In the genomic region with DNA sequence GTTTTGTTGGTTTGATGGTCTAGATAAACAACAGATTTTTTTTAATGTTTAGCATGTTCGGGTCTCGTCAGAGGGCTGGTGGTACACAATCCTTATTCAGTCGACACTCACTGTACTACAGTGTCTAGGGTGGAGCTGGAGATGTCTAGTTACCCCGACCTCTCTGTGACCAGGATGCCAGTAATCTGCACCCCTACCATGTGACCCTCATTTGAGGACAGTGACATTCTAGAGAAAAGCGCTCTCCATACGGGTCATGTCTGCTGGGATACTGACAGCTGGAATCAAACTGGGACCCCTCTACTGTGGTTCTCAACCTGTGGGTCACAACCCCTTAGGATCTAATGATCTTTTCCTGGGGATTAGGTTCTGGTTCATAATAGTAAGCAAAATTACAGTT, we compare ENCODE assay signal across 9 mouse cellular contexts. TPM values are rescaled to one million over a fixed set of nuclear protein-coding genes. Genes with fewer than 3 reads are reported as not detected.
DNase-seq lines count a peak whose midpoint lies in the region; ATAC-seq and TF ChIP-seq lines count a peak whose summit lies in the region.
"Had no signal": no experiment of that assay in that cellular context is flagged by ENCODE, and none has a peak within 500 bp of the region (broad histone marks: within the 10 kb centered on the region; RNA-seq: fewer than 3 reads in every experiment).

No protein-coding gene starts in this region.

- WGBS in kidney, embryonic 14.5 days: 74% methylated on average over 6 of the region's 6 CpGs
- 59% methylated on average over 6 of the region's 6 CpGs for WGBS in liver, embryonic 12.5 days (ENCODE audit: insufficient replicate concordance)
- 81% methylated on average over 6 of the region's 6 CpGs for WGBS in midbrain, embryonic 16.5 days

- H3K27me3 ChIP-seq in kidney, embryonic 14.5 days (ENCODE audit: control insufficient read depth, insufficient read depth, low read length): peaks cover 26% of the 10 kb centered on the region
- peaks cover 3% of the 10 kb centered on the region for H3K27me3 ChIP-seq in CH12.LX (replicated peaks)
- H3K27me3 ChIP-seq in liver, embryonic 12.5 days (replicated peaks): peaks cover 54% of the 10 kb centered on the region
- H3K27me3 ChIP-seq in midbrain, embryonic 16.5 days (ENCODE audit: control insufficient read depth, insufficient read depth, low read depth, low read length): peaks cover 13% of the 10 kb centered on the region

- H3K4me1 ChIP-seq in kidney, embryonic 14.5 days (ENCODE audit: control insufficient read depth, insufficient read depth, low read length): no peaks in the 10 kb centered on the region
- peaks cover 5 to 39% of the 10 kb centered on the region in 2 experiments for H3K4me1 ChIP-seq in CH12.LX (ENCODE audit: control insufficient read depth in 1 of 2, insufficient read depth in 2 of 2)
- peaks cover 30% of the 10 kb centered on the region for H3K4me1 ChIP-seq in liver, embryonic 12.5 days
- peaks cover 5% of the 10 kb centered on the region for H3K4me1 ChIP-seq in midbrain, embryonic 16.5 days (ENCODE audit: control insufficient read depth, insufficient read depth, low read length)

- in situ Hi-C loops in CH12.LX (cut with MboI; ENCODE audit: low pct_ligation_motif_present, low pct_unique_long_range_greater_than_20kb, low sequenced_read_pairs): loop anchor here (5.0 kb wide), 1 partner anchor 68 kb away; the partner anchor contains the start of genes Dtx3l and Parp9

- no peak overlapping the region for H3K9ac ChIP-seq in kidney, embryonic 14.5 days (ENCODE audit: low read depth, low read length)
- peak overlapping the region; percentile 66 for H3K9ac ChIP-seq in CH12.LX (ENCODE audit: insufficient read depth, low read depth)
- no peak overlapping the region for H3K9ac ChIP-seq in liver, embryonic 12.5 days
- H3K9ac ChIP-seq in midbrain, embryonic 16.5 days (ENCODE audit: low read depth, low read length): no peak overlapping the region

- no peaks in the 10 kb centered on the region for H3K79me2 ChIP-seq in CH12.LX (replicated peaks; ENCODE audit: control insufficient read depth, extremely low read depth, insufficient read depth, poor library complexity, severe bottlenecking)

- no peak for DNase-seq in kidney, postnatal 10 days
- DNase-seq in CD4-positive helper T cell, adult 2 months (ENCODE audit: low read depth, low spot score): peak; percentile 16
- no peak for DNase-seq in CH12.LX (ENCODE audit: extremely low read depth)
- DNase-seq in adrenal gland, adult 8-10 months: no peak
- DNase-seq in left cerebral cortex, adult 11 months (ENCODE audit: low spot score): no peak
- DNase-seq: right cerebral cortex, postnatal 14 days had no signal

- H3K4me3 ChIP-seq in kidney, embryonic 14.5 days (ENCODE audit: low read length): no peak overlapping the region
- peak overlapping the region; percentile 30 to 49 (median 44) for H3K4me3 ChIP-seq in CH12.LX (replicated peaks in 1 of 3; ENCODE audit: low read depth in 2 of 3, low read length in 2 of 3, poor library complexity in 1 of 3)
- no peak overlapping the region for H3K4me3 ChIP-seq in liver, embryonic 12.5 days
- H3K4me3 ChIP-seq in midbrain, embryonic 16.5 days (ENCODE audit: low read depth, low read length): no peak overlapping the region

- no peaks in the 10 kb centered on the region for H3K9me3 ChIP-seq in kidney, embryonic 14.5 days (ENCODE audit: control insufficient read depth, low read length)
- peaks cover 2% of the 10 kb centered on the region for H3K9me3 ChIP-seq in CH12.LX (replicated peaks; ENCODE audit: low read length)
- no peaks in the 10 kb centered on the region for H3K9me3 ChIP-seq in liver, embryonic 12.5 days (replicated peaks)
- no peaks in the 10 kb centered on the region for H3K9me3 ChIP-seq in midbrain, embryonic 16.5 days (replicated peaks; ENCODE audit: control insufficient read depth, low read length, poor library complexity, severe bottlenecking)

- no peaks in the 10 kb centered on the region for H3K36me3 ChIP-seq in kidney, embryonic 14.5 days (ENCODE audit: control insufficient read depth, insufficient read depth, low read length)
- peaks cover 7 to 12% of the 10 kb centered on the region in 2 experiments for H3K36me3 ChIP-seq in CH12.LX (replicated peaks in 1 of 2; ENCODE audit: control insufficient read depth in 1 of 2, insufficient read depth in 1 of 2, low read length in 1 of 2)
- H3K36me3 ChIP-seq in liver, embryonic 12.5 days: no peaks in the 10 kb centered on the region
- no peaks in the 10 kb centered on the region for H3K36me3 ChIP-seq in midbrain, embryonic 16.5 days (ENCODE audit: control insufficient read depth, insufficient read depth, low read length)

- H3K27ac ChIP-seq in kidney, embryonic 14.5 days (ENCODE audit: low read depth, low read length): no peak overlapping the region
- peak overlapping the region; percentile 35 for H3K27ac ChIP-seq in CH12.LX (ENCODE audit: insufficient read depth, low read depth)
- H3K27ac ChIP-seq in liver, embryonic 12.5 days: no peak overlapping the region
- H3K27ac ChIP-seq in midbrain, embryonic 16.5 days (ENCODE audit: low read length): no peak overlapping the region

- TF ChIP-seq CTCF in CH12.LX (conservative IDR thresholded peaks at IDR 0.05 in 1 of 2, IDR thresholded peaks at IDR 0.05 in 1 of 2; ENCODE audit: low read depth in 2 of 2, low read length in 2 of 2): no peak

- peak overlapping the region; percentile 8; the same call in 1 of the 2 replicates for H3K4me2 ChIP-seq in kidney, embryonic 14.5 days (replicated peaks; ENCODE audit: low read depth, low read length)
- peak overlapping the region; percentile 97 for H3K4me2 ChIP-seq in CH12.LX (ENCODE audit: insufficient read depth, low read depth, poor library complexity, severe bottlenecking)
- peak overlapping the region; percentile 42 for H3K4me2 ChIP-seq in liver, embryonic 12.5 days
- H3K4me2 ChIP-seq in midbrain, embryonic 16.5 days (ENCODE audit: low read length): no peak overlapping the region

- no peak for ATAC-seq in kidney, embryonic 14.5 days (ENCODE audit: low FRiP score, low TSS enrichment)
- no peak for ATAC-seq in liver, embryonic 12.5 days
- no peak for ATAC-seq in midbrain, embryonic 16.5 days

- dilution Hi-C loops in CH12.LX (cut with MboI; ENCODE audit: extremely low pct_ligation_motif_present, extremely low pct_unique_long_range_greater_than_20kb, low sequenced_read_pairs): no loop called here

- TF ChIP-seq RAD21 in CH12.LX (IDR thresholded peaks at IDR 0.05; ENCODE audit: low read depth, low read length): no peak

- no peak for TF ChIP-seq POLR2A in CH12.LX (IDR thresholded peaks at IDR 0.05; ENCODE audit: low read depth, low read length)

- no peak for TF ChIP-seq EP300 in CH12.LX (IDR thresholded peaks at IDR 0.05; ENCODE audit: low read length)

TF ChIP-seq in CH12.LX, 34 proteins besides CTCF, POLR2A, EP300 and RAD21:
- TF ChIP-seq USF2 (conservative IDR thresholded peaks at IDR 0.05; ENCODE audit: low read depth, low read length) (no peak), MAFK (IDR thresholded peaks at IDR 0.05; ENCODE audit: insufficient replicate concordance, low read length) (no peak), NELFE (IDR thresholded peaks at IDR 0.05; ENCODE audit: low read depth, low read length) (no peak; the same call in 1 of the 2 replicates), JUND (conservative IDR thresholded peaks at IDR 0.05; ENCODE audit: low read depth, low read length) (no peak), ZMIZ1 (IDR thresholded peaks at IDR 0.05; ENCODE audit: low read depth, low read length) (no peak), KAT2A (IDR thresholded peaks at IDR 0.05; ENCODE audit: insufficient replicate concordance, low read length) (no peak), GABPA (IDR thresholded peaks at IDR 0.05; ENCODE audit: insufficient replicate concordance, low read depth, low read length) (no peak), POLR2AphosphoS2 (IDR thresholded peaks at IDR 0.05; ENCODE audit: low read depth, low read length) (no peak), MAX (IDR thresholded peaks at IDR 0.05; ENCODE audit: low read length) (peak; percentile 52; the same call in 1 of the 2 replicates), TBP (conservative IDR thresholded peaks at IDR 0.05; ENCODE audit: low read depth, low read length) (no peak), MXI1 (IDR thresholded peaks at IDR 0.05; ENCODE audit: low read depth, low read length) (peak; percentile 69), TCF12 (IDR thresholded peaks at IDR 0.05; ENCODE audit: low read depth, low read length) (no peak), IRF4 (IDR thresholded peaks at IDR 0.05; ENCODE audit: low read depth, low read length) (no peak), UBTF (IDR thresholded peaks at IDR 0.05; ENCODE audit: low read depth, low read length) (no peak), ZC3H11A (IDR thresholded peaks at IDR 0.05; ENCODE audit: low read depth, low read length) (no peak), CHD1 (IDR thresholded peaks at IDR 0.05; ENCODE audit: low read depth, low read length) (no peak), SIN3A (IDR thresholded peaks at IDR 0.05; ENCODE audit: low read length) (peak; percentile 60; the same call in 1 of the 2 replicates), HCFC1 (IDR thresholded peaks at IDR 0.05; ENCODE audit: low read depth, low read length) (no peak), PAX5 (IDR thresholded peaks at IDR 0.05; ENCODE audit: low read length) (no peak), MEF2A (IDR thresholded peaks at IDR 0.05; ENCODE audit: borderline replicate concordance, low read depth, low read length) (no peak), ELF1 (IDR thresholded peaks at IDR 0.05; ENCODE audit: low read depth, low read length) (no peak), JUN (IDR thresholded peaks at IDR 0.05; ENCODE audit: insufficient read depth, low read depth, low read length) (no peak)

RNA-seq across cellular contexts. Expression of gene Parp14, which starts 1.7 kb away (rescaled TPM):
- polyA plus RNA-seq in kidney, embryonic 14.5 days (2014; fragmentation: Nextera tagmentation; extraction: Ambion mirVana): 0.36 and 0.81 TPM in 2 replicates
- total RNA-seq in CH12.LX (2012; rRNA removed) (5.5 and 6.0 TPM in 2 replicates), CH12.LX (2014; rRNA removed) (3.5 and 3.9 TPM in 2 replicates)
- 5.9 and 6.4 TPM in 2 replicates for polyA plus RNA-seq in CH12.LX (2012; ENCODE audit: insufficient read length, low read depth)
- 0.81 and 1.2 TPM in 2 replicates for polyA plus RNA-seq in liver, embryonic 12.5 days (2016; fragmentation: Nextera tagmentation; extraction: Ambion mirVana)
- 10 to 100 TPM; 11.7 to 16.3 (median 15.5) TPM for total RNA-seq in adrenal gland, adult 8-10 months (2022)
- 0.15 and 0.27 TPM in 2 replicates for polyA plus RNA-seq in midbrain, embryonic 16.5 days (2015; fragmentation: Nextera tagmentation; extraction: Ambion mirVana)

Comparison
In these comparisons a context has a peak if more than half of its experiments do, and no peak if none do; other contexts are left out.
1. H3K4me3 ChIP-seq: peak in CH12.LX (3 of 3); none in kidney, embryonic 14.5 days (single experiment), liver, embryonic 12.5 days (single experiment) and midbrain, embryonic 16.5 days (single experiment).